Mouse (Mus musculus) erythroblast, embryonic 14.5 days (primary cell): Measurements from ENCODE around the gene Speg.

Experiments used
- GATA1 ChIP-seq: IDR thresholded peaks from 2 replicates; pipeline ENCODE4 v1.6.1; 2012; ENCODE audit warnings: low read length, inconsistent platforms, mixed read lengths
- TAL1 ChIP-seq: IDR thresholded peaks from 3 replicates; pipeline ENCODE4 v1.6.1; 2012; ENCODE audit warnings: low read length, inconsistent platforms, mixed read lengths

DNA sequence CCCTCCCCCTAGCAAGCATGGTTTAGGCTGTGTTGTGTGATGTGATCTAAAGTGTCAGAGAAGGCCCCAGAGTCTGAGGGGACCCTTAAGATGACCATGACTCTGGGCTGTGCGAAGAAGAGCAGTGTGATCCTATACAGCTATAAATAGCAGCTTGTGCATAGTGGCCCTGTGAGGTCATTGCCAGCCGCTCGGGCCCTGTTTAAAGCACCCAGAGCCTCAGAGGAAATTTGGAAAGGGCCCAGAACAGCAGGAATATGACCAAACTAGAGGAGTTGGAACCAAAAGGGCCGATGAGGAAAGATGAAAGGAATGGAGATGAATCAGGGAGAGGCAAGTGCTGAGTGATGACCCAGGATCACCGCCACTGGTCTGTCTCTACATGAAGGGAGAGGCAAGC lies 27.8 kb upstream of the Speg start:
- TF ChIP-seq GATA1 (no peak), TAL1 (no peak)
